In genomic region chr3:54376014-54376413, GRCm38 (mm10) we compare ENCODE assay signal across 19 mouse cellular contexts. TPM values are rescaled to one million over a fixed set of nuclear protein-coding genes. Genes with fewer than 3 reads are reported as not detected.
"Had no signal": no experiment of that assay in that cellular context is flagged by ENCODE, and none has a peak within 500 bp of the region (broad histone marks: within the 10 kb centered on the region; RNA-seq: fewer than 3 reads in every experiment).

No protein-coding gene starts in this region.

- DNase-seq: liver, embryonic 13.5 days; liver, postnatal 0 days; lung, adult 2 months; lung, postnatal 14 days; lung, postnatal 36 days; midbrain, embryonic 14.5 days; right cerebral cortex, postnatal 14 days; thymus, postnatal 14 days; thymus, postnatal 36 days had no signal

- H3K9me3 ChIP-seq: liver, embryonic 13.5 days; liver, embryonic 15.5 days; lung, embryonic 15.5 days; midbrain, embryonic 12.5 days; neural tube, embryonic 12.5 days; stomach, embryonic 15.5 days had no signal

- H3K36me3 ChIP-seq: liver, embryonic 13.5 days; liver, embryonic 15.5 days; midbrain, embryonic 12.5 days; neural tube, embryonic 12.5 days; stomach, embryonic 15.5 days had no signal

- H3K4me1 ChIP-seq: liver, embryonic 13.5 days; liver, embryonic 15.5 days; lung, embryonic 15.5 days; megakaryocyte, embryonic 14.5 days; neural tube, embryonic 12.5 days; stomach, embryonic 15.5 days had no signal

- H3K4me2 ChIP-seq: liver, embryonic 13.5 days; liver, embryonic 15.5 days; lung, embryonic 15.5 days; midbrain, embryonic 12.5 days; neural tube, embryonic 12.5 days; stomach, embryonic 15.5 days had no signal

- H3K4me3 ChIP-seq: liver, embryonic 13.5 days; liver, embryonic 15.5 days; lung, embryonic 15.5 days; megakaryocyte, embryonic 14.5 days; midbrain, embryonic 12.5 days; neural tube, embryonic 12.5 days; stomach, embryonic 15.5 days had no signal

- H3K27me3 ChIP-seq: liver, embryonic 13.5 days; liver, embryonic 15.5 days; lung, embryonic 15.5 days; megakaryocyte, embryonic 14.5 days; midbrain, embryonic 12.5 days; neural tube, embryonic 12.5 days; stomach, embryonic 15.5 days had no signal

- ATAC-seq: liver, postnatal 0 days; lung, postnatal 0 days had no signal

- H3K27ac ChIP-seq: liver, embryonic 13.5 days; liver, embryonic 15.5 days; lung, embryonic 15.5 days; macrophage; midbrain, embryonic 12.5 days; neural tube, embryonic 12.5 days; stomach, embryonic 15.5 days; stomach, postnatal 0 days had no signal

- H3K9ac ChIP-seq: liver, embryonic 13.5 days; liver, embryonic 15.5 days; liver, postnatal 0 days; lung, embryonic 15.5 days; midbrain, embryonic 12.5 days; neural tube, embryonic 12.5 days; stomach, embryonic 15.5 days had no signal

RNA-seq across cellular contexts. Expression of gene Postn, which starts 15.1 kb away (rescaled TPM):
- total RNA-seq: monocyte, adult 5-6 weeks had no signal
